21 mouse cellular contexts compared by ENCODE assay signal in genomic region chr13:119708941-119709340, GRCm38 (mm10). TPM values are rescaled to one million over a fixed set of nuclear protein-coding genes. Genes with fewer than 3 reads are reported as not detected.
DNase-seq lines count a peak whose midpoint lies in the region; ATAC-seq and TF ChIP-seq lines count a peak whose summit lies in the region.
"Had no signal": no experiment of that assay in that cellular context is flagged by ENCODE, and none has a peak within 500 bp of the region (broad histone marks: within the 10 kb centered on the region; RNA-seq: fewer than 3 reads in every experiment).

No protein-coding gene starts in this region.

- H3K27me3 ChIP-seq in kidney, postnatal 0 days (ENCODE audit: insufficient read depth, low read length) = no peaks in the 10 kb centered on the region
- no peaks in the 10 kb centered on the region for H3K27me3 ChIP-seq in MEL (ENCODE audit: control insufficient read depth in 1 of 2, insufficient read depth in 2 of 2, low read length in 2 of 2)
- H3K27me3 ChIP-seq in forebrain, embryonic 16.5 days (replicated peaks; ENCODE audit: control insufficient read depth, insufficient read depth, low read length) = no peaks in the 10 kb centered on the region
- H3K27me3 ChIP-seq: CH12.LX; hindbrain, embryonic 13.5 days; limb, embryonic 12.5 days had no signal

- no peak for DNase-seq in kidney, postnatal 0 days (ENCODE audit: low spot score)
- DNase-seq in kidney, adult 18-20 months = no peak
- DNase-seq in 416B (ENCODE audit: low read depth) (peak; percentile 67), MEL (ENCODE audit: low read depth, low spot score) (peak; percentile 58)
- DNase-seq in gastrocnemius, postnatal 4 days (ENCODE audit: low spot score in 2 of 2) = no peak
- DNase-seq: cerebellum, adult 11 months; cerebellum, postnatal 36 days; gastrocnemius, postnatal 10 days; heart, postnatal 14 days; kidney, postnatal 14 days; layer of hippocampus, adult 9-11 months; lung, embryonic 14.5 days; right cerebral cortex, postnatal 25 days; thymus, postnatal 25 days had no signal

- no peaks in the 10 kb centered on the region for H3K4me1 ChIP-seq in kidney, postnatal 0 days (replicated peaks; ENCODE audit: insufficient read depth, low read length)
- peaks cover 9 to 11% of the 10 kb centered on the region in 2 experiments; a peak in 3 of 4 replicates for H3K4me1 ChIP-seq in MEL (ENCODE audit: control insufficient read depth in 1 of 2, insufficient read depth in 2 of 2, low read length in 2 of 2)
- H3K4me1 ChIP-seq in forebrain, embryonic 16.5 days (replicated peaks; ENCODE audit: control insufficient read depth, insufficient read depth, low read length) = no peaks in the 10 kb centered on the region
- H3K4me1 ChIP-seq: forebrain, embryonic 10.5 days; heart, embryonic 10.5 days; hindbrain, embryonic 13.5 days; limb, embryonic 12.5 days had no signal

- TF ChIP-seq RAD21 in MEL (IDR thresholded peaks at IDR 0.05; ENCODE audit: low read depth, low read length) = no peak

- no peak for TF ChIP-seq POLR2A in MEL (IDR thresholded peaks at IDR 0.05; ENCODE audit: control insufficient read depth in 1 of 2, insufficient read depth in 1 of 2, low read depth in 1 of 2, low read length in 2 of 2, poor library complexity in 1 of 2)

- H3K9me3 ChIP-seq in kidney, postnatal 0 days (replicated peaks; ENCODE audit: low read length) = no peaks in the 10 kb centered on the region
- H3K9me3 ChIP-seq in MEL (replicated peaks; ENCODE audit: insufficient read depth, low read length) = no peaks in the 10 kb centered on the region
- no peaks in the 10 kb centered on the region for H3K9me3 ChIP-seq in forebrain, embryonic 16.5 days (ENCODE audit: control insufficient read depth, low read length)
- H3K9me3 ChIP-seq: forebrain, embryonic 10.5 days; heart, embryonic 10.5 days; hindbrain, embryonic 13.5 days; limb, embryonic 12.5 days had no signal

- WGBS in kidney, postnatal 0 days = 79% methylated on average over 5 of the region's 5 CpGs
- WGBS in macrophage (ENCODE audit: missing documents) = 48% methylated on average over 5 of the region's 5 CpGs
- WGBS in forebrain, embryonic 16.5 days = 91% methylated on average over 5 of the region's 5 CpGs

- peaks cover 21% of the 10 kb centered on the region for H3K36me3 ChIP-seq in kidney, postnatal 0 days (ENCODE audit: insufficient read depth, low read length)
- H3K36me3 ChIP-seq in MEL (ENCODE audit: control insufficient read depth in 1 of 2, insufficient read depth in 2 of 2, low read length in 2 of 2) (peaks cover 0 to 4% of the 10 kb centered on the region in 2 experiments; a peak in 2 of 4 replicates), macrophage (ENCODE audit: inconsistent target) (peaks cover 17% of the 10 kb centered on the region; the same call in 1 of the 2 replicates)
- peaks cover 46% of the 10 kb centered on the region for H3K36me3 ChIP-seq in forebrain, embryonic 16.5 days (ENCODE audit: control insufficient read depth, insufficient read depth)

- no peak overlapping the region for H3K9ac ChIP-seq in kidney, postnatal 0 days (ENCODE audit: low read depth, low read length)
- no peak overlapping the region for H3K9ac ChIP-seq in MEL (ENCODE audit: control insufficient read depth, low read depth, low read length, poor library complexity, severe bottlenecking)
- H3K9ac ChIP-seq in forebrain, embryonic 16.5 days (replicated peaks; ENCODE audit: low read depth, low read length) = no peak overlapping the region
- H3K9ac ChIP-seq: hindbrain, embryonic 13.5 days; limb, embryonic 12.5 days; lung, embryonic 14.5 days had no signal

- peak; percentile 44 to 79; a peak in 3 of 4 replicates for TF ChIP-seq EP300 in MEL (IDR thresholded peaks at IDR 0.05; ENCODE audit: low read depth in 1 of 2, low read length in 2 of 2)

- no peak overlapping the region for H3K4me3 ChIP-seq in kidney, postnatal 0 days (replicated peaks; ENCODE audit: low read depth, low read length)
- H3K4me3 ChIP-seq in MEL (ENCODE audit: control insufficient read depth in 1 of 2, insufficient read depth in 1 of 2, low read depth in 2 of 2, low read length in 2 of 2) = no peak overlapping the region
- no peak overlapping the region for H3K4me3 ChIP-seq in macrophage (ENCODE audit: inconsistent target)
- no peak overlapping the region for H3K4me3 ChIP-seq in forebrain, embryonic 16.5 days (replicated peaks; ENCODE audit: low read length)
- H3K4me3 ChIP-seq: forebrain, embryonic 10.5 days; heart, embryonic 10.5 days; hindbrain, embryonic 13.5 days; limb, embryonic 12.5 days had no signal

- H3K27ac ChIP-seq in kidney, postnatal 0 days = peak overlapping the region; percentile 54; the same call in 1 of the 2 replicates
- H3K27ac ChIP-seq in MEL (ENCODE audit: control insufficient read depth, low read depth, low read length) (peak overlapping the region; percentile 38; the same call in 1 of the 2 replicates), macrophage (0 out of 2 replicates have a peak overlapping the region, but pooled peaks have one; percentile 8)
- H3K27ac ChIP-seq in forebrain, embryonic 16.5 days (ENCODE audit: low read length) = no peak overlapping the region
- H3K27ac ChIP-seq: forebrain, embryonic 10.5 days; heart, embryonic 10.5 days; hindbrain, embryonic 13.5 days; limb, embryonic 12.5 days had no signal

- H3K4me2 ChIP-seq in kidney, postnatal 0 days (ENCODE audit: low read length) = no peak overlapping the region
- H3K4me2 ChIP-seq in forebrain, embryonic 16.5 days (ENCODE audit: low read length) = no peak overlapping the region
- H3K4me2 ChIP-seq: hindbrain, embryonic 13.5 days; limb, embryonic 12.5 days; lung, embryonic 14.5 days had no signal

- no peak for TF ChIP-seq CTCF in kidney, postnatal 0 days (IDR thresholded peaks at IDR 0.05; ENCODE audit: low read depth)
- no peak for TF ChIP-seq CTCF in MEL (IDR thresholded peaks at IDR 0.05 in 2 of 3, conservative IDR thresholded peaks at IDR 0.05 in 1 of 3; ENCODE audit: control insufficient read depth in 1 of 3, insufficient read depth in 1 of 3, low read depth in 2 of 3, low read length in 3 of 3, poor library complexity in 1 of 3, severe bottlenecking in 1 of 3)

- H3K79me2 ChIP-seq in MEL (ENCODE audit: control insufficient read depth, insufficient read depth, low read length, poor library complexity) = no peaks in the 10 kb centered on the region
- no peaks in the 10 kb centered on the region for H3K79me2 ChIP-seq in macrophage (ENCODE audit: inconsistent target)

- no peak for ATAC-seq in kidney, postnatal 0 days (replicated peaks; ENCODE audit: low FRiP score, low read depth)
- ATAC-seq in forebrain, embryonic 16.5 days = no peak

TF ChIP-seq in MEL, 35 proteins besides CTCF, POLR2A, EP300 and RAD21 (continues in another document):
- TF ChIP-seq MAX (IDR thresholded peaks at IDR 0.05; ENCODE audit: low read length) (no peak), JUND (IDR thresholded peaks at IDR 0.05; ENCODE audit: low read depth, low read length) (no peak), GABPA (IDR thresholded peaks at IDR 0.05; ENCODE audit: low read depth, low read length) (no peak), ELF1 (IDR thresholded peaks at IDR 0.05; ENCODE audit: low read depth, low read length) (no peak), SIN3A (IDR thresholded peaks at IDR 0.05; ENCODE audit: low read length) (no peak), NRF1 (IDR thresholded peaks at IDR 0.05; ENCODE audit: insufficient read depth, low read depth, low read length, poor library complexity, severe bottlenecking) (no peak), ZKSCAN1 (IDR thresholded peaks at IDR 0.05; ENCODE audit: low read depth, low read length) (no peak), SMC3 (IDR thresholded peaks at IDR 0.05; ENCODE audit: low read depth, low read length) (no peak), NELFE (IDR thresholded peaks at IDR 0.05; ENCODE audit: low read depth, low read length) (no peak), MEF2A (IDR thresholded peaks at IDR 0.05; ENCODE audit: extremely low read depth, insufficient replicate concordance, low read depth, low read length, poor library complexity, severe bottlenecking) (no peak), USF2 (IDR thresholded peaks at IDR 0.05; ENCODE audit: borderline replicate concordance in 1 of 2, insufficient read depth in 1 of 2, low read depth in 1 of 2, low read length in 2 of 2) (no peak), CHD1 (IDR thresholded peaks at IDR 0.05; ENCODE audit: low read depth, low read length) (no peak), TAL1 (IDR thresholded peaks at IDR 0.05; ENCODE audit: low read length) (peak; percentile 46), E2F4 (IDR thresholded peaks at IDR 0.05; ENCODE audit: borderline replicate concordance, low read depth, low read length) (no peak), RCOR1 (IDR thresholded peaks at IDR 0.05; ENCODE audit: low read depth, low read length) (0 out of 2 replicates have a peak, but pooled peaks have one; percentile 13)

RNA-seq across cellular contexts. Expression of gene Hmgcs1, which starts 18.8 kb away (rescaled TPM):
- polyA plus RNA-seq in kidney, postnatal 0 days (2015; fragmentation: Nextera tagmentation; extraction: Ambion mirVana) = 153 and 180 TPM in 2 replicates
- 13.6 and 16.4 TPM in 2 replicates for total RNA-seq in MEL (2012; rRNA removed)
- polyA plus RNA-seq in MEL (2012; ENCODE audit: insufficient read depth in 1 of 2, insufficient read length in 2 of 2, low read depth in 1 of 2, low replicate concordance in 2 of 2, missing spikeins in 1 of 2) (10 to 100 TPM in 1 of 2 experiments, not detected in 1; 19.3 TPM), macrophage (2018) (67.8 to 119 TPM (median 103 TPM) in 3 replicates)
- 100 to 1,000 TPM in 10 of 26 experiments, 10 to 100 TPM in 16; 55.5 to 145 (median 86.5) TPM for total RNA-seq in macrophage (2018; cell fraction: chromatin; rRNA removed)
- total RNA-seq in macrophage (2018; cell fraction: cytosol; rRNA removed) = 100 to 1,000 TPM in 16 of 26 experiments, 10 to 100 TPM in 10; 78.2 to 185 (median 109) TPM
- total RNA-seq in macrophage (2018; cell fraction: nucleus; rRNA removed) = 100 to 1,000 TPM in 14 of 26 experiments, 10 to 100 TPM in 12; 77.6 to 267 (median 107) TPM
- 461 and 470 TPM in 2 replicates for polyA plus RNA-seq in forebrain, embryonic 16.5 days (2015; fragmentation: Nextera tagmentation; extraction: Ambion mirVana)
- total RNA-seq in gastrocnemius, postnatal 4 days (2021) = 10 to 100 TPM; 80.8 to 92.4 TPM

RNA-seq across cellular contexts. Expression of gene Nim1k, which starts 46.7 kb away (rescaled TPM):
- 1.2 and 1.3 TPM in 2 replicates for polyA plus RNA-seq in kidney, postnatal 0 days (2015; fragmentation: Nextera tagmentation; extraction: Ambion mirVana)
- not detected in 2 replicates for total RNA-seq in MEL (2012; rRNA removed)
- polyA plus RNA-seq in MEL (2012; ENCODE audit: insufficient read depth in 1 of 2, insufficient read length in 2 of 2, low read depth in 1 of 2, low replicate concordance in 2 of 2, missing spikeins in 1 of 2) = under 1 TPM in 1 of 2 experiments, not detected in 1; 0.03 TPM
- 1 to 10 TPM in 12 of 26 experiments, under 1 TPM in 14; 0.12 to 2.7 (median 0.80) TPM for total RNA-seq in macrophage (2018; cell fraction: chromatin; rRNA removed)
- total RNA-seq in macrophage (2018; cell fraction: cytosol; rRNA removed) = 1 to 10 TPM in 2 of 26 experiments, under 1 TPM in 24; 0.23 to 1.2 (median 0.49) TPM
- total RNA-seq in macrophage (2018; cell fraction: nucleus; rRNA removed) = 1 to 10 TPM in 6 of 26 experiments, under 1 TPM in 19, not detected in 1; 0.12 to 2.3 (median 0.73) TPM
- polyA plus RNA-seq in macrophage (2018) = 0.66 to 0.84 TPM (median 0.82 TPM) in 3 replicates
- polyA plus RNA-seq in forebrain, embryonic 16.5 days (2015; fragmentation: Nextera tagmentation; extraction: Ambion mirVana) = 7.4 and 8.0 TPM in 2 replicates
- 1 to 10 TPM; 1.9 to 2.0 TPM for total RNA-seq in gastrocnemius, postnatal 4 days (2021)

Comparison
In these comparisons a context has a peak if more than half of its experiments do, and no peak if none do; other contexts are left out.
1. DNase-seq: peak in 416B (single experiment) and MEL (single experiment); none in kidney, postnatal 0 days (single experiment), kidney, adult 18-20 months (single experiment) and gastrocnemius, postnatal 4 days (0 of 2).